Mouse (Mus musculus): ENCODE results near the gene 2210016L21Rik.

DNA sequence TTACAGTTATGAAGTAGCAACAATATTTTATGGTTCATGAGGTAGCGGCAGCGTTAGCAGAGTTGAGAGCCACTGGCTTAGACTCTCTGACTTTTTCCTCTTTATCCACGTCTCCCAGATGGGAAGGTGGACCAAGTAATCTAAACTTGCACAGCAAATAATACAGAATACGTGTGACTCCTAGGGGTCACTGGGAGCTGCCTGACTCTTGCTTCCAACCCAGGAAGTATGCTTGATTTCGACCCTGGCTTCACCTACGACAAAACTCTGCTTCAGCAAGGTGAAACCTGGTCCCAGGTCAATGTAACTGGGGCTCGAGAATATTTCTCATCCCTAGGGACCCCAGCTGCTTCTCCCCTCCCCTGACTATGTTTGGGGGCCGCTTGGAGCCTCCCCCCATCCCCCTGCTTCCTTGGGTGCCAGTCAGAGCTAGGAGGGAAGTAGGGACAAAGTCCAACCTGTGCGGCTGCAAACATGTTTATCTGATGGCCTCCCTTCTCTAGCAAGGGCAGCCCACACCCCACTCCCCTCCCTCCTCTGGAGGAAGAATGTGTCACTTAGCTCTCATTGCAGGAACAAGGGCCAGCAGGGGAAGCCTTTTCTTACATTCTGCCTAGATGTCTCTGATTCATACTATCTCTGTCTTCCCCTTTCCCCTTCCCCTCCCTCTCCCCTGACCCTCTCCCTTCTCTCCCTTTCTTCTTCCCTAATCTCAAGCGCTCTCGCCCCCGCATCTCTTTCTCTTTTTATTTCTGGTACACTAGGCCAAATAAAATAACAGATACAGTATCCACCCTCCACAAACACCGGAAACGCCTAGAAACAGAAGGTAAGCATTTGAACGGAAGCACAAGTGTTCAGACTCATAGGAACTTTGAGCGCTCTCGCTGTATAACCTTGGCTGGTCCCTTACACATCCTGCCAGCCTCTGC is 23.3 kb downstream of the 2210016L21Rik start:
- TF ChIP-seq POLR2A (IDR thresholded peaks at IDR 0.05; ENCODE audit: borderline replicate concordance, insufficient read depth, low read length) (no peak), CTCF (IDR thresholded peaks at IDR 0.05; ENCODE audit: borderline replicate concordance, insufficient read depth, low read depth, low read length) (no peak)

Measured in cerebellum, adult 2 months (tissue).